Mouse (Mus musculus) adrenal gland, adult 2 months (tissue): Measurements from ENCODE around the gene Zfp983. TPM values are rescaled to one million over a fixed set of nuclear protein-coding genes. Genes with fewer than 3 reads are reported as not detected.

ENCODE experiments used
- polyA plus RNA-seq: library from polyadenylated mRNA; depleted of rRNA; stranded (reverse); fragments of >200 nt; gene quantifications from 2 replicates; pipeline ENCODE4 v1.2.3, GENCODE M21; 2012; rRNA removed
- total RNA-seq, 2 experiments: library from RNA; stranded (reverse); gene quantifications; 2 replicates each; pipeline ENCODE4 v1.2.3; 2021

Gene Zfp983
- total and polyA plus RNA-seq, 3 experiments: 0.48 to 7.5 (median 4.3) TPM

Other genes starting within 250 kb of the Zfp983 start
- gene Zfp54, start 227.4 kb upstream of the Zfp983 start, total RNA-seq: 1 to 10 TPM; 2.4 to 2.7 TPM
- 0.22 TPM in 1 of 2 replicates, not detected in the other for gene Zfp54, start 227.4 kb upstream of the Zfp983 start, polyA plus RNA-seq
- gene Zfp51, start 200.2 kb upstream of the Zfp983 start, total RNA-seq: 1 to 10 TPM; 6.3 to 9.7 TPM
- gene Zfp51, start 200.2 kb upstream of the Zfp983 start, polyA plus RNA-seq: 0.06 and 0.07 TPM in 2 replicates
- gene Zfp53, start 161.6 kb upstream of the Zfp983 start, total RNA-seq: 1 to 10 TPM; 3.2 to 4.3 TPM
- gene Zfp53, start 161.6 kb upstream of the Zfp983 start, polyA plus RNA-seq: 0.86 and 1.0 TPM in 2 replicates
- 10 to 100 TPM; 19.7 to 40.9 TPM for gene Zfp52, start 115.1 kb upstream of the Zfp983 start, total RNA-seq
- 0.17 and 0.26 TPM in 2 replicates for gene Zfp52, start 115.1 kb upstream of the Zfp983 start, polyA plus RNA-seq
- gene Zfp948, start 83.6 kb upstream of the Zfp983 start, total RNA-seq: 10 to 100 TPM in 1 of 2 experiments, 1 to 10 TPM in 1; 5.7 to 14.8 TPM
- gene Zfp948, start 83.6 kb upstream of the Zfp983 start, polyA plus RNA-seq: 0.21 and 0.27 TPM in 2 replicates
- 1 to 10 TPM; 3.9 to 7.2 TPM for gene Gm10226, start 41.2 kb downstream of the Zfp983 start, total RNA-seq
- gene Gm10226, start 41.2 kb downstream of the Zfp983 start, polyA plus RNA-seq: not detected in 2 replicates
- gene Zfp760, start 57.1 kb downstream of the Zfp983 start, total RNA-seq: 1 to 10 TPM; 4.5 to 5.9 TPM
- 0.09 and 0.12 TPM in 2 replicates for gene Zfp760, start 57.1 kb downstream of the Zfp983 start, polyA plus RNA-seq
- 10 to 100 TPM in 1 of 2 experiments, 1 to 10 TPM in 1; 7.0 to 10.7 TPM for gene Zfp229, start 80.2 kb downstream of the Zfp983 start, total RNA-seq
- gene Zfp229, start 80.2 kb downstream of the Zfp983 start, polyA plus RNA-seq: 0.91 and 1.6 TPM in 2 replicates
- gene Zfp820, start 195.1 kb downstream of the Zfp983 start, total RNA-seq: 1 to 10 TPM; 1.3 to 2.0 TPM
- 0.03 and 0.04 TPM in 2 replicates for gene Zfp820, start 195.1 kb downstream of the Zfp983 start, polyA plus RNA-seq